Mouse (Mus musculus): ENCODE measurements around the gene Tnfrsf14.

Gene Tnfrsf14

GRCm38 (mm10) chr4:154922291-154922690, 6.1 kb downstream of the Tnfrsf14 start:
- DNase-seq (ENCODE audit: extremely low spot score, low read depth, low spot score) = no peak

- DNase-seq (ENCODE audit: extremely low spot score, low read depth, low spot score) = no peak
Observed at GRCm38 (mm10) chr4:154916662-154917061, 11.7 kb downstream of the Tnfrsf14 start.

- DNase-seq (ENCODE audit: extremely low spot score, low read depth, low spot score) = no peak
Observed at GRCm38 (mm10) chr4:154915286-154915685, 13.1 kb downstream of the Tnfrsf14 start.

- no peak for DNase-seq (ENCODE audit: extremely low spot score, low read depth, low spot score)
Observed at GRCm38 (mm10) chr4:154914707-154915106, 13.7 kb downstream of the Tnfrsf14 start.

GRCm38 (mm10) chr4:154914252-154914651, 14.1 kb downstream of the Tnfrsf14 start:
- DNase-seq (ENCODE audit: extremely low spot score, low read depth, low spot score) = no peak

GRCm38 (mm10) chr4:154913845-154914244, 14.5 kb downstream of the Tnfrsf14 start:
- no peak for DNase-seq (ENCODE audit: extremely low spot score, low read depth, low spot score)

- no peak for DNase-seq (ENCODE audit: extremely low spot score, low read depth, low spot score)
Observed at GRCm38 (mm10) chr4:154911644-154912043, 16.7 kb downstream of the Tnfrsf14 start.

- DNase-seq (ENCODE audit: extremely low spot score, low read depth, low spot score) = no peak
Observed at GRCm38 (mm10) chr4:154910606-154911522, 17.5 kb downstream of the Tnfrsf14 start.

DNA sequence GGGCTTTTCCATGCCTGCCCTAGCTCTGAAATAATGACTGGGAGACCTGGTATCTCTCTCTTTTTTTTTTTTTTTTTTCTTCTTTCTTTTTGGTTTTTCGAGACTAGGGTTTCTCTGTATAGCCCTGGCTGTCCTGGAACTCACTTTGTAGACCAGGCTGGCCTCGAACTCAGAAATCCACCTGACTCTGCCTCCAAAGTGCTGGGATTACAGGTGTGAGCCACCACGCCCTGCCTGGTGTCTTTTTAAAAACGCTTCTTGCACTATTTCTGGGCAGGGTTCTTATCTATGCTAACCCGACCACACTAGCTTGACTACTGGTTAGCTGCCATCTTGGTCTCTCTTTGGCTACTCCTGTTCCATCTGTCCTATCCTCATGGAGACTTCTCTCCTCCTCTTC, 19.9 kb downstream of the Tnfrsf14 start:
- no peak for DNase-seq (ENCODE audit: extremely low spot score, low read depth, low spot score)

DNA sequence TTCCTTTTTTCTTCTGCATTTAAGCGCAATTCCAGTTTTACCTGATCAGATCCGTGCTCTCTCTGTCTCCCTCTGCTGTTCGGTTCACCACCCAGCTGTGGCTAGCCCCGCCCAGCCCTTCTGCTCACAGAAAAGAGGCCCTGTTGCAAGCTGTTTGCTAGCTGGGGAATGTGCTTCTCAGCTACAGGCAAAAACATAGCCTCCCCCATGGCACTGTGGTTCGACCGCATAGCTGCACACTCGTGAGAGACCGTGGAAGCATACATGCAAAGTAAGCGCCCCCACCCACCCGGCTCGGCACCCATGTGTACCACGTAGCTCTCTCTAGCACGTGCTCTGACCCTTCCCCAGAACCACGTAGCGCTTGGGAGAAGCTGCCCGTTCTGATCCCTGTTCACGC, 20.5 kb downstream of the Tnfrsf14 start:
- no peak for DNase-seq (ENCODE audit: extremely low spot score, low read depth, low spot score)

DNA sequence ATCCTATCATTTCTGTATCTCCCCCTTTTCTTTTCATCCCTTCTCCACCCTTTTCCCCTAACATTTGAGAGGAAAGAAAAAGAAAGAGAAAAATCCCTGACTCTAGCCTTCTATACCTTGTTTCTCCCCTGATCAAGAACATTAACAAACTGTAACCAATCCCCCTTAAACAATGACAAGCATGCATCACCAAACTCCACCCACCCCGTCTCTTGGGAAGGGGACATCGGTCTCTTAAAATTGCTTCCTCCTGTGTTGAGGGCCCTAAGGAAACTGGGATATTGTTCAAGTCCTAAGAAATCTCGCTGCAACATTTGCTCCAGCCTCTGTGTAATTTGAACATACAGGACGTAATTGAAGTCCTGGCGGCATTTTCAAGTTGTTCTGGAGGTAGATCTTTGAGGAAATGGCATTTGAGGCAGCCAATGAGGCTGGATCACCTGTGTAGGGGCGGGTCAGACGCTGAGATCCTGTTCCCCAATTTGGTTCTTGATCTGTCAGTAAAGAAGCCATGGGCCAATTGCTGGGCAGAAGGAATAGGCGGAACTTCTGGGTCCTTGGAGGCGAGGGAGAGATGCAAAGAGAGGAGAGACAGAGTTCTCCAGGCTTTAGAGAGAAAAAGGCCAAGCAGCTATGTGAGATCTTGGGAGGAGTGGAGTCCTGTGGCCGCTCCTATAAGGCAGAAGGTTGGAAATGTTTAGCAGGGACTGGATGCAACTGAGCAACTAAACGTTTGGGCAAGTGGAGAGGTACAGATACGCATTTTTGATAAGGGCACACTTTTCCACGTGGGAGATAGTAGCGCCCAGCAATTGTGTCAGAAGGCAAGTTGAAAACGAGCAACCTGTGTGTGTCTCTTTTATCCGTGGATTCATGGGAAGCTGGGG, 23.9 kb downstream of the Tnfrsf14 start:
- peak; percentile 76 for DNase-seq (ENCODE audit: extremely low spot score, low read depth, low spot score)

GRCm38 (mm10) chr4:154902371-154902770, 26.0 kb downstream of the Tnfrsf14 start:
- DNase-seq (ENCODE audit: extremely low spot score, low read depth, low spot score) = no peak

- DNase-seq (ENCODE audit: extremely low spot score, low read depth, low spot score) = peak; percentile 84
Observed at GRCm38 (mm10) chr4:154898506-154899446, 29.6 kb downstream of the Tnfrsf14 start, which contains the start of gene Fam213b. Fam213b (minus strand) TSS chr4:154899135.

GRCm38 (mm10) chr4:154897676-154898465, 30.5 kb downstream of the Tnfrsf14 start:
- no peak for DNase-seq (ENCODE audit: extremely low spot score, low read depth, low spot score)

- DNase-seq (ENCODE audit: extremely low spot score, low read depth, low spot score) = no peak
Observed at GRCm38 (mm10) chr4:154895549-154895948, 32.8 kb downstream of the Tnfrsf14 start.

- no peak for DNase-seq (ENCODE audit: extremely low spot score, low read depth, low spot score)
Observed at GRCm38 (mm10) chr4:154890887-154891286, 37.5 kb downstream of the Tnfrsf14 start.

- no peak for DNase-seq (ENCODE audit: extremely low spot score, low read depth, low spot score)
Observed at GRCm38 (mm10) chr4:154887593-154888250, 40.6 kb downstream of the Tnfrsf14 start.

- no peak for DNase-seq (ENCODE audit: extremely low spot score, low read depth, low spot score)
Observed at GRCm38 (mm10) chr4:154886876-154887592, 41.3 kb downstream of the Tnfrsf14 start.

- no peak for DNase-seq (ENCODE audit: extremely low spot score, low read depth, low spot score)
Observed at GRCm38 (mm10) chr4:154885416-154885815, 42.9 kb downstream of the Tnfrsf14 start.

Measured in hindlimb bud, embryonic 11.5 days (tissue).